Comparison of ENCODE assay signal across 10 mouse cellular contexts in genomic region chr10:94622828-94623227, GRCm38 (mm10).
A peak's percentile ranks its signal among the peaks of the same experiment; 100 is the strongest.
DNase-seq lines count a peak whose midpoint lies in the region; ATAC-seq and TF ChIP-seq lines count a peak whose summit lies in the region.
"Had no signal": no experiment of that assay in that cellular context is flagged by ENCODE, and none has a peak within 500 bp of the region (broad histone marks: within the 10 kb centered on the region; RNA-seq: fewer than 3 reads in every experiment).

No protein-coding gene starts in this region.

- no peak for ATAC-seq in heart, embryonic 12.5 days (ENCODE audit: insufficient number of reproducible peaks, low FRiP score)
- no peak for ATAC-seq in forebrain, embryonic 14.5 days
- no peak for ATAC-seq in midbrain, postnatal 0 days (ENCODE audit: low FRiP score)

- no peak overlapping the region for H3K4me2 ChIP-seq in heart, embryonic 12.5 days
- no peak overlapping the region for H3K4me2 ChIP-seq in forebrain, embryonic 14.5 days (ENCODE audit: low read length)
- no peak overlapping the region for H3K4me2 ChIP-seq in midbrain, postnatal 0 days (ENCODE audit: low read depth, low read length, poor library complexity, severe bottlenecking)

- no peak overlapping the region for H3K9ac ChIP-seq in heart, embryonic 12.5 days
- H3K9ac ChIP-seq in forebrain, embryonic 14.5 days (ENCODE audit: low read length): no peak overlapping the region
- 0 out of 2 replicates have a peak overlapping the region, but pooled peaks have one; percentile 2 for H3K9ac ChIP-seq in midbrain, postnatal 0 days (replicated peaks; ENCODE audit: low read length, poor library complexity, severe bottlenecking)
- H3K9ac ChIP-seq: heart, embryonic 15.5 days had no signal

- H3K4me3 ChIP-seq in heart, embryonic 12.5 days: no peak overlapping the region
- no peak overlapping the region for H3K4me3 ChIP-seq in forebrain, embryonic 14.5 days (ENCODE audit: low read depth, low read length)
- H3K4me3 ChIP-seq in limb, embryonic 10.5 days: peak overlapping the region; percentile 26; the same call in 1 of the 2 replicates
- no peak overlapping the region for H3K4me3 ChIP-seq in midbrain, postnatal 0 days (ENCODE audit: low read depth, low read length)
- H3K4me3 ChIP-seq: heart, embryonic 15.5 days had no signal

- H3K36me3 ChIP-seq in heart, embryonic 12.5 days: no peaks in the 10 kb centered on the region
- H3K36me3 ChIP-seq in forebrain, embryonic 14.5 days (ENCODE audit: control insufficient read depth, insufficient read depth, low read length): no peaks in the 10 kb centered on the region
- H3K36me3 ChIP-seq in limb, embryonic 10.5 days: no peaks in the 10 kb centered on the region
- no peaks in the 10 kb centered on the region for H3K36me3 ChIP-seq in midbrain, postnatal 0 days (ENCODE audit: insufficient read depth, low read length)
- H3K36me3 ChIP-seq: G1E; heart, embryonic 15.5 days had no signal

- H3K27ac ChIP-seq in heart, embryonic 12.5 days (ENCODE audit: poor library complexity, severe bottlenecking): no peak overlapping the region
- peak overlapping the region; percentile 35; the same call in 1 of the 2 replicates for H3K27ac ChIP-seq in forebrain, embryonic 14.5 days (ENCODE audit: low read depth, low read length)
- peak overlapping the region; percentile 66 for H3K27ac ChIP-seq in limb, embryonic 10.5 days
- peak overlapping the region; percentile 68; the same call in 1 of the 2 replicates for H3K27ac ChIP-seq in midbrain, postnatal 0 days (ENCODE audit: low read depth, low read length)
- H3K27ac ChIP-seq: heart, embryonic 15.5 days had no signal

- 0 out of 2 replicates have a peak, but pooled peaks cover 2% of the 10 kb centered on the region for H3K4me1 ChIP-seq in heart, embryonic 12.5 days (replicated peaks)
- H3K4me1 ChIP-seq in forebrain, embryonic 14.5 days (ENCODE audit: control insufficient read depth, insufficient read depth, low read length): peaks cover 23% of the 10 kb centered on the region
- peaks cover 26% of the 10 kb centered on the region for H3K4me1 ChIP-seq in limb, embryonic 10.5 days
- H3K4me1 ChIP-seq in midbrain, postnatal 0 days (ENCODE audit: insufficient read depth, low read length): peaks cover 10% of the 10 kb centered on the region

- WGBS in heart, embryonic 12.5 days: 37% methylated on average over 9 of the region's 9 CpGs
- WGBS in forebrain, embryonic 14.5 days: 36% methylated on average over 9 of the region's 9 CpGs
- WGBS in limb, embryonic 10.5 days: 31% methylated on average over 9 of the region's 9 CpGs
- WGBS in midbrain, postnatal 0 days: 24% methylated on average over 9 of the region's 9 CpGs

- TF ChIP-seq CTCF in midbrain, postnatal 0 days (IDR thresholded peaks at IDR 0.05): no peak

- DNase-seq in heart, adult 11 months: peak; percentile 76
- no peak for DNase-seq in forebrain, embryonic 14.5 days (ENCODE audit: low spot score)
- peak; percentile 40 for DNase-seq in limb, embryonic 10.5 days (ENCODE audit: low spot score)
- no peak for DNase-seq in midbrain, postnatal 0 days (ENCODE audit: low spot score)
- no peak for DNase-seq in thymus, postnatal 14 days
- no peak for DNase-seq in frontal cortex, postnatal 10 days (ENCODE audit: low spot score in 2 of 2)
- no peak for DNase-seq in cerebellum, postnatal 14 days

- H3K9me3 ChIP-seq in heart, embryonic 12.5 days (replicated peaks): no peaks in the 10 kb centered on the region
- no peaks in the 10 kb centered on the region for H3K9me3 ChIP-seq in forebrain, embryonic 14.5 days (replicated peaks; ENCODE audit: control insufficient read depth, low read length)
- H3K9me3 ChIP-seq in limb, embryonic 10.5 days (replicated peaks): no peaks in the 10 kb centered on the region
- H3K9me3 ChIP-seq in midbrain, postnatal 0 days (ENCODE audit: low read length): no peaks in the 10 kb centered on the region
- H3K9me3 ChIP-seq: G1E; heart, embryonic 15.5 days had no signal

- peaks cover 25% of the 10 kb centered on the region for H3K27me3 ChIP-seq in heart, embryonic 12.5 days (replicated peaks)
- no peaks in the 10 kb centered on the region for H3K27me3 ChIP-seq in forebrain, embryonic 14.5 days (replicated peaks; ENCODE audit: control insufficient read depth, insufficient read depth, low read length)
- peaks cover 35% of the 10 kb centered on the region for H3K27me3 ChIP-seq in limb, embryonic 10.5 days (ENCODE audit: low read depth, poor library complexity, severe bottlenecking)
- no peaks in the 10 kb centered on the region for H3K27me3 ChIP-seq in midbrain, postnatal 0 days (ENCODE audit: insufficient read depth, low read length)

Comparison
In these comparisons a context has a peak if more than half of its experiments do, and no peak if none do; other contexts are left out.
1. DNase-seq: peak in heart, adult 11 months (single experiment) and limb, embryonic 10.5 days (single experiment); none in forebrain, embryonic 14.5 days (single experiment), midbrain, postnatal 0 days (single experiment), thymus, postnatal 14 days (single experiment), frontal cortex, postnatal 10 days (0 of 2) and cerebellum, postnatal 14 days (0 of 2).